Mouse (Mus musculus): Measurements from ENCODE around the gene Gm30737.
"Not testable (repeated sequence)": the region's sequence is repeated elsewhere in the genome, so short reads cannot be mapped to it uniquely, and the experiment has no call there.

The Gm30737 gene

GRCm38 (mm10) chrY:14400410-14400809 is at the start of gene Gm30737:
TSS of gene Gm30737 (plus strand) at chrY:14400710.
- not testable (repeated sequence) for DNase-seq (ENCODE audit: low read depth, low spot score)
